Mouse (Mus musculus) hindlimb bud, embryonic 11.5 days (tissue): Measurements from ENCODE around the gene Pnpla2.
"Not testable (repeated sequence)": the region's sequence is repeated elsewhere in the genome, so short reads cannot be mapped to it uniquely, and the experiment has no call there.

Experiments used
- DNase-seq: peaks from one replicate; pipeline ENCODE4 v3.0.0-alpha.2; 2012; ENCODE audit warnings: low read depth, low spot score; ENCODE audit errors: extremely low spot score

Gene Pnpla2

GRCm38 (mm10) chr7:141446374-141446773 is 8.6 kb upstream of the Pnpla2 start:
- not testable (repeated sequence) for DNase-seq

GRCm38 (mm10) chr7:141447110-141447991 is 7.6 kb upstream of the Pnpla2 start, which contains the start of gene Rplp2:
Rplp2 (plus strand) TSS chr7:141447370.
- no peak for DNase-seq

GRCm38 (mm10) chr7:141451928-141452327 is 3.1 kb upstream of the Pnpla2 start:
- no peak for DNase-seq

GRCm38 (mm10) chr7:141453636-141454035 is 1.4 kb upstream of the Pnpla2 start:
- no peak for DNase-seq

GRCm38 (mm10) chr7:141455610-141456314 is 764 bp downstream of the Pnpla2 start:
- no peak for DNase-seq

GRCm38 (mm10) chr7:141456739-141457138 is 1.7 kb downstream of the Pnpla2 start:
- DNase-seq, result no peak

- DNase-seq, result no peak
These were observed 2.2 kb downstream of the Pnpla2 start for GRCm38 (mm10) chr7:141457236-141457635.

GRCm38 (mm10) chr7:141457986-141458660 is 3.1 kb downstream of the Pnpla2 start:
- no peak for DNase-seq

- no peak for DNase-seq
These were observed 3.7 kb downstream of the Pnpla2 start for GRCm38 (mm10) chr7:141458661-141459060.

- DNase-seq, result no peak
These were observed 4.3 kb downstream of the Pnpla2 start for GRCm38 (mm10) chr7:141459301-141459711.

GRCm38 (mm10) chr7:141460001-141460390 is 5.0 kb downstream of the Pnpla2 start:
- DNase-seq, result no peak

- no peak for DNase-seq
These were observed 5.6 kb downstream of the Pnpla2 start, which contains the start of gene Cracr2b for GRCm38 (mm10) chr7:141460391-141461113. Cracr2b (plus strand) TSS chr7:141461094.

GRCm38 (mm10) chr7:141461521-141462332 is 6.7 kb downstream of the Pnpla2 start:
- DNase-seq, result no peak

GRCm38 (mm10) chr7:141462333-141462821 is 7.4 kb downstream of the Pnpla2 start:
- DNase-seq, result no peak

- DNase-seq, result no peak
These were observed 9.0 kb downstream of the Pnpla2 start for GRCm38 (mm10) chr7:141463824-141464602.

- no peak for DNase-seq
These were observed 9.7 kb downstream of the Pnpla2 start for GRCm38 (mm10) chr7:141464603-141465201.

GRCm38 (mm10) chr7:141465388-141466044 is 10.5 kb downstream of the Pnpla2 start:
- DNase-seq, result no peak

GRCm38 (mm10) chr7:141466045-141466394 is 11.0 kb downstream of the Pnpla2 start:
- no peak for DNase-seq
